Mouse (Mus musculus) cortical plate, adult 2 months (tissue): Measurements from ENCODE around the gene Spin1.

Experiments used
- CTCF ChIP-seq: fragments of 200-500 bp; IDR thresholded peaks from 2 replicates; pipeline ENCODE4 v1.5.1; 2011; ENCODE audit warnings: mild to moderate bottlenecking, control low read depth, low read length; ENCODE audit not compliant: insufficient read depth; ENCODE audit errors: extremely low read depth
- POLR2A ChIP-seq: fragments of 200-500 bp; IDR thresholded peaks from 2 replicates; pipeline ENCODE4 v1.6.1; 2011; ENCODE audit warnings: mild to moderate bottlenecking, low read length, control low read depth; ENCODE audit not compliant: insufficient read depth; ENCODE audit errors: extremely low read depth

- TF ChIP-seq POLR2A (no peak), CTCF (no peak)
These were observed 24.7 kb downstream of the Spin1 start for GRCm38 (mm10) chr13:51125357-51125756.
